Mouse (Mus musculus): ENCODE data around the gene Wif1. TPM values are rescaled to one million over a fixed set of nuclear protein-coding genes. Genes with fewer than 3 reads are reported as not detected.

Gene Wif1
- polyA plus RNA-seq (2017; shearing (Covaris generic)), result not detected

- peak; percentile 84 for ATAC-seq
Measured at GRCm38 (mm10) chr10:121033826-121034568, at the start of gene Wif1. Gene Wif1, plus strand, starts transcription at chr10:121033960.

GRCm38 (mm10) chr10:121002135-121002534 is 31.6 kb upstream of the Wif1 start:
- ATAC-seq, result no peak

DNA sequence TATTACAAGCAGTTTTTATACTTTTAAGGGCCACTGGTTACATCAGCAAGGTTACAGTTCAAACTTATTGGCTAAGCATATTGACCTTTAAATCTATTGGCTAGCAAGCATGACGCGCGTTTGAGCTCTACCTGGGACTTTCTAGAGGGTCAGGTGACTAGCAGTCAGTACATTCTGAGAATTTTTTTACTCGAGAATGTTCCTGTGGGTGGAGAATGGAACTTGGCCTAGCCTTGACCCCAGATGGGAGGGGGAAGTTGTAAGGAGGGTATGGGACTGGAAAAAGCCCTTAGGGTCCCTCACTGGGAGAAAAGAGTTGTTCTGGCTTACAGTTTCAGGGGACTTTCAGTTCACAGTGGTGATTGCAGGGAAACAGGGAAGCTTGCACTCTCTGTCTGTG is 22.3 kb upstream of the Wif1 start:
- no peak for ATAC-seq

DNA sequence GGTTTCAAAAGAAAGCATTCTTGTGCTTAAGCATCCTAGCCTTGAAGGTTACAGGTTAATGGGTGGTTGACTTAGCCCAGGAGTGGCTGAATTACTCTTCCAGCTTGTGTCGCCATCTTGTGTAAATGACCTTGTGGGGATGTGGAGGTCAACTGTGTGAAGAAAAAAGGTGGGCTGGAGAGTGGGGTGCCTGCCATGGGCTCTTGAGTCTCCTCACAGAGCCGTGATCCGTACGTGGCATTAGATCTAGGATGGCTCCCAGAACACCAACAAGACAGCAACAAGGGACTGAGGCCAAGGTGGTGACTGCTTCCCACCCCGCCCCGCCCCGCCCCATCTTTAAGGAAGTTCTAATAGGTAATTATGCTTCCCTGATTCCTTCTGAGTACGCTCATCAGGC is 17.5 kb upstream of the Wif1 start:
- no peak for ATAC-seq

DNA sequence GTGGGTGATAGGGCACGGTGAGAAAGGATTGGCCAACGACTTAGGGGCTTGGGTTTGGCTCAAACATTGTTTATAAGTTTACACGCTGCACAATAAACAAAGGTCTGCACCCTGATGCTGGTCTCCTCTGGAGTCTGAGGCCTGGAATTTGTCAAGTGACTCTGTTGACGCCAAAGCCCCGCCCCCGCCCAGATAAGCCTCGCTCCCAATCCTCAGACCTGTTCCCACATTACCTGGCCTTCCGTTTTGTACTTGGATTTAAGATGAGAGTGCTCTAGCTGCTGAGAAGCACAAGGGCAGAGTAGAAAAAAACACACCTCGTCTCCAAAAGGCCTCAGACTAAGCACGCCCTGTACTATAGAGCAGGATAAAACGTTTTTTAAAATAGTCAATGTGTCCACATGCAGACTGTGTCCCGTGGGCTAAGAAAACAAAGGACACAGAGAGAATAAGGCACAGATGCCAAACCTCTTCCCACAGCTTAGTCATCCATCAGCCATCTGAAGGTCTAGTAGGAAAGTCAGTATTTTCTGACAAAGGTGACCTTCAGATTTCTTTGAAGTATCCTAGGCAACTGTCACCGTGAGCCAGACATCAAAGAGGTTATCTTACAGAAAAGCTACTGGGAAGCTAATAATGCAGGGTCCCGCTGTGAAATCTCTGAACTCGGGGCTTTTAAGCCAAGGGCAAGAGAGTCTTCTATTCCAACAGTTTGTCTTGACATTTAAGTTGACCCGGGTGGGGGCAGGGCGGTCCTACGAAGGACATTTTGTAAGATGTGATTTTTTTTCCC is 16.9 kb upstream of the Wif1 start:
- no peak for ATAC-seq

- ATAC-seq, result no peak
Measured at GRCm38 (mm10) chr10:121022951-121023350, 10.8 kb upstream of the Wif1 start.

- no peak for ATAC-seq
Measured at GRCm38 (mm10) chr10:121031802-121032201, 2.0 kb upstream of the Wif1 start.

GRCm38 (mm10) chr10:121033128-121033791 is 500 bp upstream of the Wif1 start:
- peak; percentile 72 for ATAC-seq

GRCm38 (mm10) chr10:121034569-121034947 is 798 bp downstream of the Wif1 start:
- ATAC-seq, result no peak

DNA sequence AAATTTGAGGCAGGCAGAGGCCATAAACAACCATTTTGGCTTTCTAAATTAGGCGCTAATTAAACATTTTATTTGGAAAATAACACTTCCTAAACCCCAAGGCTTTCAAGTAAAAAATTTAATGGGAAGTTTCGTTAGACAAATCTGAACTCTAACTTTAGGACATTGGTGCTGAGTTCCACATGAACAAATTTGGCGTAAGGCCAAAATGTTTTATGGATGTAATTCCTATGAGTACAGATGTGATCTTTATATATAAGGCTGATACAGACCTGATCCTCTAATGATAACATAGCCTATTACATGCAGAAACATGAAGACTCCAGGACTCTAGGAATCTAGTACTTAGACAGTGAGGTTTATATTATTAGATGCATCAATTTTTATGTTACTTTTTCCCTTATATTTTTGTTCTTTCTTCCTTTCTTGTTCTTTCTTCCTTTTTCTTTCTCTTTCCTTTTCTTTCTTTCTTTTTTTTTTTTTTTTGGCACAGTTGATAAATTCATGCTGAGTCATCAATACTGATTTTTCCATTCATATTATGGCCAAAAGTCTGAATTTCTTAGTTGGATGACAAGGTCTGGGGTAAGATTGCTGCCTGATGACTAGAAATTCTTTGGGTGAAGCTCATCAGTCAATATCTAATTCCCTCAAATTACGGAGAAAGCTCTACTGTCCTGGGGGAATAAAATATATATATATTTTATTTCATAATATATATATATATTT is 5.0 kb downstream of the Wif1 start:
- no peak for ATAC-seq

DNA sequence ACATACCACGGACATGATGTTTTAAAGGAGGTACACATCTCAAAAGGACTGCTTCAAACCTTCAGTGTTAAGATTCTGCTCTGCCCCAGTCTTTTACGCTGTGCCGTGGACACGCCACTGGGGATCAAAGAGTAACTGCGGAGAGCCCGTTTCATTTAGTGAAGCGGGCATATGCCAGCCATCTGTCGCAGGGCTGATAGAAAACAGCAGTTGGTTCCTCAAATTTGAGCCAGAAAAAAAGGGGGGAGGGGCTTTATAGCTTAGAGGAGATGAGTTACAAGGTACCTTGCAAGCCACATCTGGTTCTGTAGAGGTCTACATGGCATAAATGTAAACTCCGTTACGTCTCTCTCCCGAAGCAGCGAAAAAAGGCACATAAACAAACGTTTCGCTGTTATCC is 7.2 kb downstream of the Wif1 start:
- no peak for ATAC-seq

DNA sequence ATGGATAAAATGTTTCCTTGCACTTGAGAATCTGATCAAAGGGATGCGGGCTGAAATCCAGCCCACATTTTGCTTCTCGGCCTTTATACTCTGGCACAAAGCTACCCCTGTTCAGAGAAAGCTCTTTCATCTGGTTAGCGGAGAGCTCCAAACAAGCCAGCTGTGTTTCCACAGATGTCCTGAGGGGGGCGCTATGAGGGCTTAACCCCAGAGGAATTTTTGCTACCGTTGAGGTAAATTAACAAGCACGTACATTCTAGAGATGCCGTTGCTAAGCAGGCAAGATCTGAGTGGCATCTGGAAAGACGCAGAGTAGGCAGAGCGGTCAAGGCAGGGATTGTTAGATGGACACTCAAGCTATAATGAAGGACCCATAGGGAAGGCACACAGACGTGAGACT is 13.7 kb downstream of the Wif1 start:
- no peak for ATAC-seq

DNA sequence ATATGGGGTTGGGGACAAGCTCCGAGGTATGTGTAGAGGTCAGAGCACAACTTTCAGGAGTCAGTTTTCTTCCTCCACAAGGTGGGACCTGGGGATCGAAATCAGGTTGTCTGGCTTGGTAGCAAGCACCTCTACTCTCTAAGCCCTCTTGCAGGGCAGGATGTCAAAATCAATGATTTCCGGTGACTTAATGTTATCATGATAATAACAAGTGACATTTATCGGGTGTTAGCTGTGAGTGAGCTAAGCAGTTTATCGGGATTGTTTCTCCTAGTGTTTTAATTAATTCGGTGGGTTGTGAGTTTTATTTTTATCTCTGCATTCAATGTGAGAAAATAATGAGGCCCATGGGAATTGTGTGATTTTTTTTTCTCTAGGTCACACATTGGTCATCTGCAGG is 18.3 kb downstream of the Wif1 start:
- no peak for ATAC-seq

DNA sequence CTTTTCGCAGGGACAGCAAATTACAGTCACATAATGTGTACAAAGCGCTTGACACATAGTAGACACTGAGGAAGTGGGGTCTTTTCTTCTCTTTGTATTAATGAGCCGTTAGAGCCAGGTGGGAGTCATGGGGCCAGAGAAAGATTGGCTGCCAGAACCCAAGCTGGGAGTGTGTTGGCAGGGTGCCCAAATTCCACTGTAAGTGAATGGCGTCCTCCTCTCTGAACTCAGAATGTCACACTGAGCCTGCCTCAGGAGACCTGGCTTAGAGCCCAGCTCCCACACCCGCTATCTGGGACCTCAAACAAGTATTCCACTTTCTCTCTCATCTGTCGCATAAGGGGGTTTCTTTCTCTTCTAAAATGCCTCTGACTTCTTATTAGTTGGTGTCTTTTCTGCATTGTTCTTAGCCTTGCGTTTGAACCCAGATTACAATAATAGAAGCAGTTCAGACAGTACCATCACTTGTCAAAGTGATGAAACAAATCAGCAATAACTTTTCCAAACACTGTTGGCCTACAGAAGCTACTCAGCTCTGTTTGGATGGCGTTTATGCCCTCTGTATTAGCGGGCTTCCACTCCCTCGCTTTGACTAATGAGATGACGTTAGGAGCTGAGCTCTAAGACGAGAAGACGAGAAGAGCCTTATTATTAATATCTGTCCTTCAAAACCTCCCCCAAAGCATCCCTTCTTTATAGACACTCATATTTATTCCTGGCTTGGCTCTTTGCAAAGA is 21.9 kb downstream of the Wif1 start:
- no peak for ATAC-seq

DNA sequence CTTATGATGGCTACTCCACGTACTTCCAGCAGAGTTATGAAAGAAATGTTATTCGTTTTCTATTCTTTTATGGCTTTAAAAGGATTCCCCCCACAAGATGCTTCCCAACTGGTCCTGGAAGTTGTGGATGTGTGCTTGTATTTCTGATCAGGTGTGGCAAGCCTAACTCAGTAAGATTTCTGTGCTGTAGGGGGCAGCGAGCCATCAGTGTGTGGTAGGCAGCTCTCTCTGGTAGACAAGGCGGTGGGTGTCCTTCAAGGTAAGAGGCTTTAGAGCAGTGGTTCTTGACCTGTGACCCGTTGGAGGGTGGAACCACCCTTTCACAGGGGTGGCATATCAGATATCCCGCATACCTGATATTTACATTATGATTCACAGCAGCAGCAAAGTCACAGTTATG is 23.1 kb downstream of the Wif1 start:
- no peak for ATAC-seq

DNA sequence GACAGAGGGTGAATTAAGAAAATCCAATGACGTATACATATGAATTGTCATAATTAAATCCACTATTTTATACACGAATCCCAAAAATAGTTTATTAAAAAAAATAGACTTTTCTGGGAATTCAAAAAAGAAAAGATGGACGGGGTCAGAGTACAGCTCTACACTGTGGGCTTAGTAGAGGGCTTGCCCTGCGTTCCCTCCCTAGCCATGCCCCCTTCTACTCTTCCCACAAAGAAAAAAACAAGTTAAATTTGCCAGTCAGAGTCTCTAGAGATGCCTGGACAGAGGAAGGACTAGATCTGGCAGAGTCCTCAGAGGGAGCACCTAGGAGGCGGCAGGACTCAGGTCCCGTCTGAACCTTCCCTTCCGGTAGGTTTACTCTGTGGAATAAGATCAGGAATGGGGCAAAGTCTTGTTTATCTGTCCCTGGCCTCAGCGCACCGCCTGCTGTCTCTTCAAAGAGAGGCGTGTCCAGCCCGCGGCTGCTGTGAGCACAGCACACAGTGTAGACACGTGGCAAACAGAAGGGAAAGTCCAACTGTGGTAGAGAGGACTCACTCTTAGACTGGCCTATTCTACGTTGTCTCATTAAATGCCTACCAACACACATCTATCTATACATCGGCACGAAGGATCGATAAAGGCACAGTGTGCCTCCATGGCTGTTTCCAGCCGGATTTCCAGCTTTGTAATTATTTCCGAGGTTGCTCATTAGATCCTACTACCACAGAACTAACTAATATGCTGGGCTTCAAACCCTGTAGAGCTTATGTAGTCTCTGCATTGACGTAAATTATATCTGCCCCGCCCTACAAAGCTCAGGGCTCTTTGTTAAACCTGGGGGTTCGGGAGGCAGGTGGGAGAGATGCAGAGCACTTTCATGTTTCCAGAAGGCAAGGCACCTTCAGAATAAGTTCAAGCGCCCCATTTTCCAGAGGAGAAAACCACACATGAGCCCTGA is 25.6 kb downstream of the Wif1 start:
- no peak for ATAC-seq

GRCm38 (mm10) chr10:121061336-121061835 is 27.6 kb downstream of the Wif1 start:
- no peak for ATAC-seq

DNA sequence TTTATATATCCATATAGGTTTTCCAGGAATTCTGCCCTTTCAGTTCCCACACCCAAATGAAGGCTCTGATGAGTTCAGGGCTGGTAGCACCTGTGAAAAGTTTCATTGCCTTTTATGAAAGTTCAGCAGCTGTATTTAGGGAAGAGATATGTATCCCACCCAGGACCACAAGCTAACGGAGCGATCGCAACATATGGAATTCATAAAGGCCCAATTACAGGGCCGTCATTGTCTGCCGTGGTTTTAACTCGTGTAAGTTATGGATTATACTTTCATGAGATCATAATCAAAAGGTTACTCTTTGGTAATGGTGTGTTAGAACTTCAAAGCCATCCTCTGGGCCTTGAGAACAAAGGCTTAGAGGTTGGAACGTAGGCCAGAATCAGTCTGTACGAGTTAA is 28.9 kb downstream of the Wif1 start:
- no peak for ATAC-seq

DNA sequence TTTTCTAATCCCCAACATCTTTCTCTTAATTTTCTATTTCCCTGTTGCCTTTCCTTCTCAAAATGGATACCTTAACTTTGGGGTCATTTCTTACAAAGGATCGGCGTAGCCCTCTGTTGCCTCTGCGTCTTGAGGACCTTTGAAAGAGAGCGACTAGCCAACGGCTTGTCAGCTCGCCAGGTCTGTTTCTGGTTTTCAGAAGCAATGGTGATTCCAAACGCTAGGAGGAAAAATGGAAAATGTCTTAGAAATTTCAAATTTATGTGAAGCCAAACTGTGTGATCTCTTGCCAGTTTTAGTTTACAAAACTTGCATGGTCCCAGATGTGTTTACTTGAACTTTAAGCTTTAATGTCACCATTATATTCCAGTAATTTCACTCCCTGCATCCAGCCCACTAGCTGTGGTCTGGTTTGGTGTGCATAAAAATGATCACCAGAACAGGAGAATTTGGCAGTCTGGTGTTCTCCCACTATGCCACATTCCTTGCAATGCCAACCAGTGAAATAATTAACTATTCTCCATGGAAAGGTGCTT is 33.7 kb downstream of the Wif1 start:
- no peak for ATAC-seq

DNA sequence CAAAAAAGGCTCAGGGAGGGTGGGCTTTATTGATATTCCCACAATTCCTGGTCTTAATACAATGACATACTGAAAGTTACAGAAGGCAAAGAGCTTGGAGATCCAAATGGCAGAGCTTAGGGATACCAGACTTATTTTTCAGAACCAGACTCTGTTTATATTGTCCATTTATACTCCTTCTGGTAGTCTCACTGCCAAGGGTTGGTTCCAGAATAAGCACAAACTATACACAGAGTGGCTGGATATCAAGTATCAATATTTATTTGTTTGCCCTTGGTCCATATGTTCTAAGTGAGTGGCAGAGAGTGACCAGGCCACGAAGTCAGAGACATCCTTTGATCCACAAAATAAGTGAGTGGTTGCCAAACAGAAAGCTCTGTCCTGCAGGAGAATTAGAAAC is 34.2 kb downstream of the Wif1 start:
- no peak for ATAC-seq

DNA sequence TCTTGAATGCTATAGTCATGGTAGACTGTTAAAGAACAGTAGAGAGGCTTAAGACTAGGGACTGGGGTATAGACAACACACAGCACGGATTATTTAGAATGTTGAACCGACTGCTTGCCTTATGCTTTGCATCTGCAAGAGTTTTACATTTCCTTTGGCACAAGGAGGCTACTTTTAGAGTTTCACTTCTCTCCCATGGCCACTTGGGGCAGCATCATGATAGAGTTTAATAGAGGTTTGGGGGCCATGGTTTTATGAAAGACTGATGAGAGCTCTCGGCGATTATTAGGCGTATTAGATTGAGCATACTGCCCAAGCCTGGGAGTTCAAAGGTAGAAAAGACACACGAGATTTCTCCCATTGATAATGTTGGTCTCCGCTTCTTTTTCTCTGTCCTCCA is 37.0 kb downstream of the Wif1 start:
- ATAC-seq, result no peak

Data from activated CD4-positive, CD25-positive, alpha-beta regulatory T cell, adult 4 months (primary cell).